Comparison of ENCODE assay signal across 15 mouse cellular contexts in genomic region chr10:39455857-39456620, GRCm38 (mm10).
DNase-seq lines count a peak whose midpoint lies in the region; ATAC-seq and TF ChIP-seq lines count a peak whose summit lies in the region.
"Had no signal": no experiment of that assay in that cellular context is flagged by ENCODE, and none has a peak within 500 bp of the region (broad histone marks: within the 10 kb centered on the region; RNA-seq: fewer than 3 reads in every experiment).

No protein-coding gene starts in this region.

- WGBS in midbrain, embryonic 11.5 days, result 90% methylated on average over 15 of the region's 15 CpGs

- H3K27me3 ChIP-seq in megakaryocyte, embryonic 14.5 days (replicated peaks), result no peaks in the 10 kb centered on the region
- H3K27me3 ChIP-seq in midbrain, embryonic 11.5 days (ENCODE audit: control insufficient read depth, insufficient read depth, low read length), result no peaks in the 10 kb centered on the region
- H3K27me3 ChIP-seq: hindbrain, embryonic 13.5 days; neural tube, embryonic 15.5 days had no signal

- intact Hi-C loops in gastrocnemius, adult 2 months (cut with DNase I), result no loop called here

- no peak overlapping the region for H3K27ac ChIP-seq in midbrain, embryonic 11.5 days (ENCODE audit: low read depth, low read length)
- no peak overlapping the region for H3K27ac ChIP-seq in gastrocnemius, adult 2 months
- H3K27ac ChIP-seq: forebrain, embryonic 10.5 days; hindbrain, embryonic 13.5 days; neural tube, embryonic 15.5 days had no signal

- H3K4me3 ChIP-seq in megakaryocyte, embryonic 14.5 days (replicated peaks), result peak overlapping the region; percentile 64
- H3K4me3 ChIP-seq in midbrain, embryonic 11.5 days (ENCODE audit: low read depth, low read length), result no peak overlapping the region
- H3K4me3 ChIP-seq in gastrocnemius, adult 2 months, result no peak overlapping the region
- H3K4me3 ChIP-seq: forebrain, embryonic 10.5 days; hindbrain, embryonic 13.5 days; neural tube, embryonic 15.5 days had no signal

- no peak for TF ChIP-seq CTCF in gastrocnemius, adult 2 months (IDR thresholded peaks at IDR 0.05)

- H3K9ac ChIP-seq in midbrain, embryonic 11.5 days (ENCODE audit: low read length), result no peak overlapping the region
- H3K9ac ChIP-seq: hindbrain, embryonic 13.5 days; neural tube, embryonic 15.5 days had no signal

- peaks cover 73% of the 10 kb centered on the region for H3K36me3 ChIP-seq in megakaryocyte, embryonic 14.5 days (replicated peaks; ENCODE audit: low read length)
- no peaks in the 10 kb centered on the region for H3K36me3 ChIP-seq in midbrain, embryonic 11.5 days (ENCODE audit: control insufficient read depth, insufficient read depth, low read length)
- H3K36me3 ChIP-seq: neural tube, embryonic 15.5 days had no signal

- H3K4me2 ChIP-seq in midbrain, embryonic 11.5 days, result no peak overlapping the region
- H3K4me2 ChIP-seq: heart, embryonic 11.5 days; hindbrain, embryonic 13.5 days; neural tube, embryonic 15.5 days had no signal

- peak; percentile 61 for DNase-seq in 416B (ENCODE audit: low read depth)
- DNase-seq in CD8-positive naive resting alpha-beta T cell, adult 2 months (ENCODE audit: low read depth in 2 of 2, low spot score in 2 of 2), result peak; percentile 20 to 42
- DNase-seq in lung, postnatal 10 days, result no peak
- no peak for DNase-seq in midbrain, embryonic 11.5 days (ENCODE audit: low spot score, missing footprints)
- no peak for DNase-seq in cerebellum, postnatal 4 days (ENCODE audit: low spot score in 2 of 2)
- DNase-seq in gastrocnemius, adult 2 months, result no peak
- DNase-seq: cerebellum, adult 8-10 months; left cerebral cortex, postnatal 4 days had no signal

- ATAC-seq in inflammation-experienced regulatory T-cells, adult 6 months, result peak; percentile 74
- ATAC-seq in midbrain, embryonic 11.5 days (ENCODE audit: low FRiP score), result no peak
- ATAC-seq: midbrain, embryonic 16.5 days had no signal

- no peaks in the 10 kb centered on the region for H3K9me3 ChIP-seq in megakaryocyte, embryonic 14.5 days
- no peaks in the 10 kb centered on the region for H3K9me3 ChIP-seq in midbrain, embryonic 11.5 days (ENCODE audit: control insufficient read depth, low read length)
- H3K9me3 ChIP-seq: forebrain, embryonic 10.5 days; hindbrain, embryonic 13.5 days; neural tube, embryonic 15.5 days had no signal

- peaks cover 96% of the 10 kb centered on the region for H3K4me1 ChIP-seq in megakaryocyte, embryonic 14.5 days
- H3K4me1 ChIP-seq in midbrain, embryonic 11.5 days (ENCODE audit: control insufficient read depth, insufficient read depth, low read length), result peaks cover 18% of the 10 kb centered on the region

Comparison
In these comparisons a context has a peak if more than half of its experiments do, and no peak if none do; other contexts are left out.
1. DNase-seq: peak in 416B (single experiment) and CD8-positive naive resting alpha-beta T cell, adult 2 months (2 of 2); none in lung, postnatal 10 days (single experiment), midbrain, embryonic 11.5 days (single experiment), cerebellum, postnatal 4 days (0 of 2) and gastrocnemius, adult 2 months (single experiment).